Mouse (Mus musculus) liver (tissue): ENCODE measurements at regions not wholly inside any gene's neighbourhood (a gene's known extent, or its start where the extent isn't known, plus 50 kb on each side); places are given as distances from the start of the nearest gene placed in this dataset.
"Not testable (repeated sequence)": the region's sequence is repeated elsewhere in the genome, so short reads cannot be mapped to it uniquely, and the experiment has no call there.

Experiments
- DNase-seq: peaks from one replicate; pipeline ENCODE4 v3.0.0-alpha.2; 2020; ENCODE audit warnings: mixed read lengths

DNA sequence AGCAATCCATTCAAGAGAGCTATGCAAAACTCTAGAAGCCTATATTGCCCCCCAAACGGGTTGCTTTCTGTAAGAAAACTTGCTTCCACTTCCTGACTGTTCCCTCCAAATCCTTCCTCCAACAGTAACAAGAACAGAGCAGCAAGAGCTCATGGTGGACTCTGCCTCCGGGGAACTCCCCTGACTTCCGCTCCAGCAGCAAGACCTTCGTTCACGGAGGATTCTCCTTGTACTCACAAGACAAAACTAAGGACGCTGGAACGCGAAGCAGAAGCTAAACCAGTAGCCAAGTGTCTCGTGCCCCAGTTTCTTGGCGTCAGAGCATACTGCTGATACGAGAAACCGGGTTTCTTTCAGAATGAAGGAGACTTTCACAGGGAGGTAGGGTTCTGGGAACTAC, 50.7 kb downstream of the H2al2a start:
- DNase-seq = no peak

DNA sequence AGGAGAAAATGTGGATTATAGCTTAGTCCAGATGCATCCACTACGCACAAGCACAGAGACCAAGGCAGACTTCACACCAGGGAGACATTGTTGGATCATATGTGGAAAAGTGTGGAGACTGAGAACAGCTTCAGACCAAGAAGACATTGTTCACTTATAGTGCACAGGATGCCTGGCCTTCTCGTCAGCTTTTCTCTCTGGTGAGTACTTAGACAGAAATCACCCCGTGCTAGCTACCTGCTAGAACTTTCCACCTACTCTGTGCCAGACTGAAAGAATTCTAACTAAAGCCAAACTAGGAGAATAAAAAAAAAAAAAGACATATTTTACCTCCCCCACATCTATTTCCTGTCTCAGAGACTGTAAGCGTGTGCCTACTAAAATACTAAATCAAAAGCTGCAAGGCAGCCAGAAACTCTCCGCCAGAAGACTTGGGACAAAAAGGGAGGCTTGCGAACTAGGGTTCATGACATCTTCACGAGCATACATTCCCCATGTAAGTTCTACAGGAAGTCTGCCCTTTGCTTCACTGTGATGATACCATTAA, 51.3 kb downstream of the H2al2a start:
- no peak for DNase-seq

DNA sequence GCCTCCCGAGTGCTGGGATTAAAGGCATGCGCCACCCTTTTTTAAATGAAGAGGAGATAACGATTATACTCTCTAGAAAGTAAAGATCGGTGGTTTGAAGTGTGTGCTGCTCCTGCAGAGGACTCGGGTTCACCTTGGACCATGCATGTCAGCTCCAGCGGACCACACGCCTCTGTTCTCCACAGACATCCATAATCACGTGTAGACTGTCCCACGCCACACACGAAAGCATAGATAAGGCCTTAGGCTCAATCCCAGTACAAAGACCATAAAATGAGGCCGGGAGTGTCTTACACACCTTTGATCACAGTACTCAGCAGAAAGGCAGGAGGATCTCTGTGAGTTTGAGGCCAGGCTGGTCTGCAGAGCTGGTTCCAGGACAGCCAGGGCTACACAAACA, 53.3 kb downstream of the H2al2a start:
- no peak for DNase-seq

DNA sequence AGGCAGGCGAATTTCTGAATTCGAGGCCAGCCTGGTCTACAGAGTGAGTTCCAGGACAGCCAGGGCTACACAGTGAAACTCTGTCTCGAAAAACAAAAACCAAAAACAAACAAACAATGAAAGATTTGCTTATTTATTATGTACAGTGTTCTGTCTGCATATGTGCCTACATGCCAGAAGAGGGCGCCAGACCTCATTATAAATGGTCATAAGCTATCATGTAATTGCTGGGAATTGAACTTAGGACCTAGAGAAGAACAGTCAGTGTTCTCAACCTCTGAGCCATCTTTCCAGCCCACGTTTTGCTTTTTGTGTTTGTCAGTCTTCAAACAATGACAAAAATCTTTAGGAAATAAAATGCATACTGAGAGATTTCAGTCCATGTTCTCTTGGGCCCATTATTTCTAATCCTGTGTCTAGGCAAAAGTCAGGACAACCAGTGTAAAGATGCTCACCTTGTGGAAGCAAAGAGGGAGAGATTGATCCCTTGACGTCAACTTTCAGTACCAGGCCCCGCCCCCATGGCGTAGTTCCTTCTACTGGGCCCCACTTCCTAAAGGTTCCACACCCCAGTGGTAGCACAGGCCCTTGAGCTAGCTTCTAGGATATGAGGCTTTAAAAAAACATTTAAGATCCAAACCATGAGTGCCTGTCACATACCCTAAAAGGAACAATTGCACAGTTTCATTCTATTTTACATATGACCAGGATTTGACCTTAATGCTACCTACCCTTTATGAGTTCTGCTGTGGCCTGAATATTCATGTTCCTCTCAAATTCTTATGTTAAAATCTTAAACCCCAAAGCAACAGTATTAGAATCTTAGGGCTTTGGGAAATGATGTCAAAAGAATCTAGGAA, 54.0 kb downstream of the H2al2a start:
- no peak for DNase-seq

DNA sequence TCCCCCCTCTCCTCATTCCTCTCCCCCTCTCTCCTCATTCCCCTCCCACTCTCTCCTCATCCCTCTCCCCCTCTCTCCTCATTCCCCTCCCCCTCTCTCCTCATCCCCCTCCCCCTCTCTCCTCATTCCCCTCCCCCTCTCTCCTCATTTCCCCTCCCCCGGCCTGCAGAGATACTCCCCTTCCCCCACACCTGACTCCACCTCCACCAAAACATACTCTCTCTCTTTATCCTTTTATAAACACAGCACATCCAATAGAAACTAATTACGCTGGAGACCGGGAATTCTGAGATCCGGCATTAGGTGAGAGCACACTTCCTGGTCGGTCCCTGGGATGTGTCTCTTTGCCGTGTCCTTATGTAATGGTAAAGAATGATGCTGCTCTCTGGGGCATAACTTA, 54.8 kb downstream of the H2al2a start:
- DNase-seq = no peak

DNA sequence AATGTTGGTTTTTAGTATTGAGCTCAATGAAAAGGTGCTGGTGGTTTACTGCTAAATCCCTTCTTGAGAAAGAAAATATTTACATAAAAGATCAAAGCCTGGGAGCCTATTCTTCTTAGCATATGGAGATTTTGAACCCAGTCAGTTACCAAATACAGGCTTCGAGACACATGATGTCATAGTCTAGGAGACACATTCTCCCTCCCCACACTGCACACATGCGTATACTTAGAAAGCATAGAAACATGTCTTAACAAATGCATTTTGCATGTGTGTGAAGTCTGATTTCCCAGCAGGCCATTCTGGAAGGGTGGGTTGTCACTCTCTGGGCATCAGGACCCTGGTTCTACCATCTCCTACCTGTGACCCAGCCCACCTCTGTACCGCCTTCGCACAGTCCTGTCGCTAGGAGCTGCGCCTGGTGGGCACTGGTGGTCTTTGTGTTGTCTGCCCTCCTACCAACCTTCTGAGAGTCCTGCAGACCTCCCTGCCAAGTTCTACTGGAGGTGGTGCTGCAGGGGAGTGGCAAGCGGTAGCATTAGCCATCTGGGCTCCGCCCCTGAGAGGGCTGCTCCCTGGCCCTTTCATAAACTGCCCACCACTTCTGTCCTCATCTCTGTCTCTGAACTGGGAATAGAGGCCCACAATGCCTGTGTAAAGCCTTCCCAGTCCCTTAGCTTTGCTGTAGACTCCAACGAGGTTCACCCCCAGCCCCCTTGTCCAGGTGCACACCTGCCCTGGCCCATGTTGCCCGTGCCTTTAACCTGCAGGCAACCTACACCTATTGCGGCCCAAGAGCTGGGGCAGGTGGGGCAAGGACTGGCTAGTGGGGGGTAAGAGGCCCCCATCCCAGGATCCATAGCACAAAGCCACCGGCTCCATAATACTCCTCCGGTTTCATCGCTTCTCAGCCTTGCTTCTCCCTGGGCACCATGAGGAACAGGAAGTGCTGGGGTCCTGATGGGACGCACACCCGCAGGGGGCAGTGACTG, 56.6 kb downstream of the H2al2a start:
- DNase-seq = not testable (repeated sequence)

DNA sequence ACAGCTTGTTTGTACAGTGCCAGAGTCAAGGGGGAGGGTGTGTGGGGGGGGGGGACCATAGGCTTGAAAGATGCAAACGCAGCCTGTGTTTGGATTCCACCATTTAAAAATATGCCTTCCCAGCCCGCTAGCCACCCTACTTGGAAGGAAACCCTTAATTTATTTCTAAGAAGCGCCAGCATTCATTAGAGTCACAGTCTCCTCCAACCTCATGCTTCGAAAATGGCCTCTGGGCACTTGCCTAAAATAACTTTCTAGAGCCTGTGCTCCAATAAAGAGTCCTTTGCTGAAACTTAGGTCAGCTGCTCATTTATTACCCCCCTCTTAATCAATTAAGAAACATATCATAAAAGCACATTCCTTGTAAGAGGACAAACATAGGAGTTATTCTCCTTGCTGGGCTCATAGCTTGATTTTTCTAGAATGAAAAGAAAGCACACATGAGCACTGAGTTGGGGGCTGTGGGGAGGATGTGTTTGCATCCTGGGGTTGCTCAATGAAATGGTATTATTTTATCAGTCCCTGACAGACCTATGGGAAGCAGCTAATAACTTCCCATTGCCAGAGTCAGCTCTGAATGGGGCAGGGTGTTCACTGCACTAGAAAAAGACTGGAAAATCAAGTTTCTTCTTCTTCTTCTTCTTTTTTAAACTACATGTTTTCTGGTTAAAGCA, 57.4 kb downstream of the H2al2a start:
- no peak for DNase-seq

DNA sequence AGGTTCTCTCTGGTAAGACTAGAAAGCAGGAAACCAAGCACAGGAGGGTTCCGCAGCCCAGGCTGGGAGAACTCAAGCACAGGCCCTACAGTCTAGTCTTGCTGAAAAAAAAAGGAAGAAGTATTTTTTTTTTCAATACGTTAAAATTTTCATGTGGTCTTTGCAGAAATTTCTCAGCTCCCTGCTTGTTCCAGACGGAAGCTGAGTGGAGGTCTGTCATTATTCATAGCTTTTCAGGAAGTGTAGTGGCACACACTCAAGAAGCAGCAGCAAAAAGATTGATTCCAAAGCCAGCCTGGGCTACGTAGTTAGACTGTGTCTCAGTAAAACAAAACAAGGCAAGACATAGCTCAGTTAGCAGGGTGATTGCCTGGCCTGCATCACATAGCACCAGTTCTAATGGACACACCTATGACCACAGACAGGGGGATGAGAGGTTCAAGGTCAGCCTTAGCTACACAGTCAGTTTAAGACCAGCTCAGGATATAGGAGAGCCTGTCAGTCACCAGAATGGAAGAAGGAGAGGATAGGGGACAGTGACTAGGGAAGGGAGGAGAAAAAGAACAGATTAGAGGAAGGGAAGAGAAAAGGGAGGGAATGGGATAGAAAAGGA, 60.1 kb downstream of the H2al2a start:
- no peak for DNase-seq

DNA sequence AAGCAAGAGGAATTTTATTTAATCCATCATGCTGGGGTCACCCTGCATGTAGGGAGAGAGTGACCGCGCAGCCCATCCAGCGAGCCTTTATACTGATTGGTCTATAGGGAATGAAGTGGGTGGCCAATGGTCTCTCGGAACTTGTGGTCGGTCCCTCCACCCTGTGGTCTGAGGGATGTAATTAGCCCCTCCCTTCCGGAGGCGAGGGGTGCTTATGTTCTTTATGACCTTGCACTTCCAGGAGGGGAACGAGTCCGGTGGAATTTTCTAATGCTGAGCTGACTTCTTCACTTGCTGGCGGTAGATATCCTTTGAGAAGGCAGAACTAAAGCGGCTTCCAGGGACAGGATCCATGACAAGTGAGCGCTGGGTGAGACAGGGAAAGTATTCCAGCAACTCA, 60.8 kb downstream of the H2al2a start:
- no peak for DNase-seq

DNA sequence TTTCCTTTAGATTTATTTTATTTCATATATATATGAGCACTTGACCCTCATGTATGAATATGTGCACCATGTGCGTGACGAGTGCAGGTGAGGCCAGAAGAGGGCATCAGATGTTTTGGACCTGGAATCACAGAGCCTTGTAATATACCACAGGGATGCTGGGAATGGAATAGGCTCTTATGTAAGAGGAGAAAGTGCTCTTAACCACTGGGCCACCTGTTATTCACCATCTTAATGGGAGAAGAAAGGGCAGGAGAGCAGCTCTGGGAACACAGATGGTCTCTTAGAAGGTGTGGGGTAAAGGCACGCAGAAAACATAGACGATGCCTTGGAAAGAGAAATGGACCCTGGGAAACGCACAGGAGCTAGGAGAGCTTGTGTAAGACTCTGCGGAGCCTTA, 61.3 kb downstream of the H2al2a start:
- DNase-seq = no peak

DNA sequence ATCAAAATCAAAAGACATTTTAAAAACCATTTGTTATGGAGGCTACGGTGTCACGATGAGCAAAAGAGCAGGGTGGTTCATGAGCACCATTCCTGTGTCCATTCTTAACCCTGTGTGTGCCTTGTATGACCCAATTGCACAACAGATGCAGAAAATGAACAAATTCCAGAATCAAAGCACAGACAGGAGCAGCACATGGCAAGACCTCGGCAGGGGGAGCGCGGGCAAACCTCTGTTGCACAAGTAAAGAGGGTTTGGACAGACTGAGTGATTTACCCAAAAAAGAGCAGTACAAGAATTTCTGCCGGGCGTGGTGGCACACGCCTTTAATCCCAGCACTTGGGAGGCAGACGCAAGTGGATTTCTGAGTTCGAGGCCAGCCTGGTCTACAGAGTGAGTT, 62.1 kb downstream of the H2al2a start:
- no peak for DNase-seq

DNA sequence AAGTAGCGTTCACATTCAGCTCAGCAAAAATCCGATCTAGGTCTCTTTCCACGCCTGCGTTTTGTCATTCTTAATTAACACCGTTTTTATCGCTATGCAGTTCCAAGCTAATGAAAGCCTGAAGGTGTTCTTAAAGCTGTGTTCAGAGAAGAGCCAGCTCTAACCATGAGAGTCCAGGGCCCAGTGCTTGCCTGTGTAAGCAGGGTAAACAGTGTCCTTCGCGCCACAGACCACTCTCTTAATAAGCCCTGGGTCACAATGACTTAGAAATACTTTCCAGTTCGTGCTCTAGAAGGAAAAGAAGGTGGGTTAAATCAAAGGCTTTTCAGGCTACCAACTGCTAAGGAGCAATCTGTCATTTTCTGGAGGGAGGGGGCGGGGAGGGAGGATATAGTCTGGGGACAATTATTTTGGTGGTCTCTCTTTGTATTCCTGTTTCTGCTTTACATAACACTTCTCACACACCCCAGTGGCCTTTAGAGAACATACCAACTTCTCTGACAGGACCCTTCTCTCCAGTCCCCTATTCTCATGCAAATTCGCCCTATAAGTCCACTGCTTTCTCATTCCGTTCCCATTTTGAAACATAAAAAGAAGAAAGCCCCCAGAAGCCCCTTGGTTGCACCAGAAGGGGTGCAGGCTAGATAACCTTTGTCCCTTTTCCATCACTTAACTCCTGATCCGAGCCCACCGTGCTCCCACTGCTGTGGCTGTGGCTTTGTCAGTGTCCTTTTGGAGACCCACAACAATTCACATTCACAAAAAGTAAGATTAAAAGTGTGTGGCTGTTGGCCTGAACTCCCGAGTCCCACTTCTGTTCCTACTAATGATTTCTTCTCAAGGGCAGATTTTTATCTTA, 63.6 kb downstream of the H2al2a start:
- DNase-seq = no peak

DNA sequence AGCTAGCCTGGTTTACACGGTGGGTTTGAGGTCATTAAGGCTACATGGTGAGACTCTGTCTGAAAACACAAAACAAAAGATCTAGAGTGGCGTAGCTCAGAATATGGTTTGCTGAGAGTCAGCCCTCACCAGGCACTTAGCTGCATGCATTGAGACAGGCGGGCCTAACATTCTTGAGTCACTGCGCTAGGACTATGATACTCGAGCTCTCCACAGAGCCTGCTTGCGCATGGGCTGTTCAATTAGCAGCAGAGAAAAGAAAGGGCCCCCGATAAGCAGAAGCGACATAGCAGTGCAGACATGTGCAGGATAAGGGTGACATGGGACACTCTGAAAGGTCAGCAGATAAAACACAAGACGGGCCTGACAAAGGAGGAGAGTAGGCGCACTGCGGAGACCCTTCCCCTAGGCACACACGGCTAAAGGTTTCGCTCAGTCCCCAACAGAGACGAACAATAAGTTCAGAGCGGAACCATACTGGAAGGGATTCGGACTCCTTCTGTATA, 64.3 kb downstream of the H2al2a start:
- no peak for DNase-seq

DNA sequence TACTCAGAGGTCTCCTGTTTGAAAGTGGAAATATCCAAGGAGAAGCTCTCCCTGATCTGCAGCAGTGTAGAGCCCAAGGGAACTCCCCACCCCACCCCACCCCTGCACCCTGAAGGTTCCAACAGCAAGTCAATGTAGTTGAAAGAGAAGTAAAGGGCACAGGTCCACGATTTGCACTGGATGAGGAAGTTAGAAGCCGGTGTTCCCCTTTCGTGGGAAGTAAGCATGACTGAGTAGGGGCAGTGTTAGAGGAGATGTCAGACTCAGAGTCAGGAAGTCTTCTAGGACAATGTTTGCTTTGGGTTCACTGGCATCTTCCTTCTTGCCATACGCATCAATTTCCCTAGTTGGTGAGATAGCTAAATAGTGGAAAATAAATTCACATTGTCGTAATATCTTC, 64.9 kb downstream of the H2al2a start:
- DNase-seq = no peak

DNA sequence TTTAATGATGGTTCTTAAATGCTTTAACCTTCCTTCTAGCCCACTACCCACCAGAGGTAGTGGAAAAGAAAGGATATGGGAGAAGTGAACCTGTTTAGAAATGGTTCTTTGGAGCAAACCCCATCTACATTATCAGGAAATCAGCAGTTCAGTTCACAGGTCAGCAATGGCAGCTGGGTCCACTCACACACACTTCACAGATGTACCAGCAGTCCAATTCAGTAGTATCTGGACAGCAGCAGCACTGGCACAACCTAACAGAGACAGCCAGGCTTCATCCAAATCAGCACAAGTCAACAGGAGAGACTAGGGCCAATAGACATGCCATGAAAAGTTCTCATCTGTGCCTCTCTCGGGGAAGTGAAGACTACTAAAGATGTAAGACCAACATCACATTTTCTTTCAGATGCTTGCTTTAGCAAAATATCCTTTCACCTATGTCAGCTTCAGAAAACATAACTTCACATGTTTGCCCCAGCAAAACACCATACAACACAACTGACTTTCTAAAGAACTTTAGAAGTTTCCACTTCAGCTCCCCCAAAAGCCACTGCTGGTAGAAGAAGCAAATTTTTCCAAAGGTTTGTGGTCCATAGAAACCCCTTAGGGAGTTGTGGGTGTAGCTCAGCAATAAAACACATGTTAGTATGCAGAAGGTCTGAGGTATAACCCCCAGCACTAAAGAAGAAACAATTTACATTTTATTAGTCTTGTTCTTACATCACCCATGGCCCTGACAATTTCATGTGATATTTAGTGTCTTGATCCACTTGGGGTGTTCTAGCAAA, 77.7 kb downstream of the H2al2a start:
- DNase-seq = no peak

DNA sequence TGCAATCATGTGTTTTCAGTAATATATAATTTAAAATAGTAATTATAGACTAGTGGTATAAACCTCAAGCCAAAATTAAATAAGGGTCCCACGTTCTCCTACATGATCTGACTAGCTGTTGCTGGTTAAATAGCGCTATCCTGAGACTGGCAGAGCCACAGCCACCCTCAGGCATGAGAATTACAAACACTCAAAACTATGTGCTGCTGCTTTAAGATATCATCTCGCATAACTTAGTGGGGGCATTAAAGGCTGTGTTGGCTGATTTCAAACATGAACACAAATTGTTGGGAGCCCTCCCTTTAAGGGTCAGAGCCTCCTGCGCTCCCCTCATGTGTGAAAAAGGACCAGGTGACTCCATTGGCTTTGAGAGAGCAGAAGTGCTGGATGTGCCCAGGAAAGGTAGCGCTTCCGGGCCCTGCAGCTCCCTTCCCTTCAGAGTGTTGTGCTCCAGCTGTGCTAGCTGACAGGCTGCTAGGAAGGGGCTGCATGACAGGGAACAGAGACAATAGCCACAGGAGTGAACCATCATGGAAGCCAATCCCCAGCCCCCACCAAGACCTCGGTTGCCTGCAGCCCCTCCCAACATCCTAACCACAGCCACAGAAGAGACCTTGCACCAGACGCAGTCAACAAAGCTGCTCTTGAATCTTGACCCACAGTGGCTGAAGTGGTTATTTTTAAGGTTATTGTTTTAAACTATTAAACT, 79.4 kb downstream of the H2al2a start:
- no peak for DNase-seq

DNA sequence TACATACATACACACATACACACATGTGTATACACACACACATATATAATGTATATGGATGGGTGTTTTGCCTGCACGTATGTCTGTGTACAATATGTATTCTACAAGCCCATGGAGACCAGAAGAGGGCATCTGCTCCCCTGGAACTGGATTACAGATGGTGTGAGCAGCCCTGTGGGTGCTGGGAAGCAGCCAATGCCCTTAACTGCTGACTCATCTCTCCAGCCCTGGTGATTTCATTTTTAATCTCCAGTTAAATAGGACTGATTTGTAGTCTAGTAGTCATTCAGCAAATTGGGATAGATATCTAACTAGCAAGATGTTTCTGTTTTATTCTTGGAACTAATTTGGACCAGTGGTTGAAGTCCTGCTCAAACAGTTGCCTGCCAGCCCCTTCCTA, 94.1 kb downstream of the H2al2a start:
- no peak for DNase-seq

DNA sequence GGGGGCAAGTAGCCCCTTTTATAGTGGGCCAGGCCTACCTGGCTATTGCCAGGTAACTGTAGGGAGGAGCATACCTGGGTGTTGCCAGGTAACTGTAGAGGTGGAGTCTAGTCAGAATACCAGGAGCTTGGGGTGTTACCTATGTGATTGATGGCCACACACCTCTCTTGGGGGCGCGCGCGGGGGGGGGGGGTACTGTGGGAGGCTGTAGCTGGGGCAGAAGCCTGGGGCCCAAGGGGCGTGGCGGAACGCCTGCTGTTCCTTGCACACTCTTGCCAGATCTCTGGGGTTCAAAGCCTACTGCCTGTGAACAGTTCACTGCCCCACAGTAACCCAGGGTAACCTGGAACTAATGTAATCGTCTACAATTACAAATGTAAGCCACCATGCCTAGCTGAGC, 96.6 kb downstream of the H2al2a start:
- no peak for DNase-seq

DNA sequence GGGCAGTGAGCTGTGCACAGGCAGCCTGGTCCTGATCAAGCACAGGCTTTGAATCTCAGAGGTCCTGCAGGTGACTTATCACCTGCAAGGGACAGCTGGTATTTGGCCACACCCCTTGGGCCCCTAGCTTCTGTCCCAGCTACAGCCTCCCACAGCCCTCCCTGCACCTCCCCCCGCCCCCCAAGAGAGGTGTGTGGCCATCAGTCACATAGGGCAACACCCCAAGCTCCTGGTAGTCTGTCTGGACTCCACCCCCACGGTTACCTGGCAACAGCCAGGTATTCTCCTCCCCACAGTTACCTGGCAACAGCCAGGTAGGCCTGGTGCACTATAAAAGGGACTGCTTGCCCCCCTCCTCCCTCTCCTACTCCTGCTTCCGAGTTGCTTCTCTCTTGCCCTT, 98.0 kb downstream of the H2al2a start:
- DNase-seq = no peak

DNA sequence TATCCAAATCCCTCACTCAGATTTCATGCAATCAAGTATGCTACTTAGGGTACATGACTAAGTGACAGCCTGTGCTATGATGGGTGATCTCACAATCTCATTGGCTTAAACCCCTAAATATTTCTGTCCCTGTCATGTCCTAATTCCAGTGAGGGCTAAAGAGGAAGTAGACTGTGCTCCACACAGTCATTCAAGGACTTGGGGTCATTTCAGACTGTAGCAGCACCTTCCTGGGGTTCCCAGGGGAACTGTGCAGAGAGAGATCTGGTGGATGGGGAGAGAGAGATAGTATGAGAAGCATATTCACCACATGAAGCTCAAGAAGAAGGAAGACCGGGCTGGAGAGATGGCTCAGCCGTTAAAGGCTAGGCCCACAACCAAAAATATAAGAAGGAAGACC, 100.7 kb downstream of the H2al2a start:
- DNase-seq = no peak
